Mouse (Mus musculus): ENCODE results near the gene Il12rb2.

Il12rb2 gene

GRCm38 (mm10) chr6:67296126-67296525 is 79.9 kb downstream of the Il12rb2 start:
- no peak for DNase-seq (ENCODE audit: extremely low spot score)

- DNase-seq (ENCODE audit: extremely low spot score): no peak
Measured at GRCm38 (mm10) chr6:67292042-67292623, 83.9 kb downstream of the Il12rb2 start.

GRCm38 (mm10) chr6:67282897-67283296 is 93.1 kb downstream of the Il12rb2 start:
- no peak for DNase-seq (ENCODE audit: extremely low spot score)

DNA sequence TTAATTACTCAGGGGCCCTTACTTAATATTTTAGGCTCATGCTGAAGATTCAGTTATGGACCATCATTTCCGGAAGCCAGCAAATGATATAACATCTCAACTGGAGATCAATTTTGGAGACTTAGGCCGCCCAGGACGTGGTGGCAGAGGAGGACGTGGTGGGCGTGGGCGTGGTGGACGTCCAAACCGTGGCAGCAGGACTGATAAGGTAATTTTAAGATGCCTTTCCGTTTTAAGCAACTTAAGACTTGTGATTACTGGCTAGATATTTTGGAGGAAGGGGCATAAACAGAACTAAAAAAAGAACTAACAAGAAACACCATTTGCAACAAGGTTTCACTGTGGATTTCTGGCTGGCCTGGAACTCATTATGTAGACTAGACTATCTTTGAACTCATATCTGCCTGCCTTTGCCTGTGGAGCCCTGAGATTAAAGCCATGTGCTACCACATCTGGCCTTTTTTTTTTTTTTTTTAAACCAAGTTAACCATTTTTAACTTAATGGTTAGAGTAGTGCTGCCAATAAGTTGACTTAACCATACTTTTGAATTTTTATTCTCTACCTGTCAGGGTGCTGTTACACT is 94.3 kb downstream of the Il12rb2 start:
- no peak for DNase-seq (ENCODE audit: extremely low spot score)

GRCm38 (mm10) chr6:67277944-67278343 is 98.0 kb downstream of the Il12rb2 start:
- DNase-seq (ENCODE audit: extremely low spot score): no peak

GRCm38 (mm10) chr6:67269459-67269858 is 106.5 kb downstream of the Il12rb2 start:
- DNase-seq (ENCODE audit: extremely low spot score): no peak

GRCm38 (mm10) chr6:67268983-67269382 is 107.0 kb downstream of the Il12rb2 start:
- no peak for DNase-seq (ENCODE audit: extremely low spot score)

DNA sequence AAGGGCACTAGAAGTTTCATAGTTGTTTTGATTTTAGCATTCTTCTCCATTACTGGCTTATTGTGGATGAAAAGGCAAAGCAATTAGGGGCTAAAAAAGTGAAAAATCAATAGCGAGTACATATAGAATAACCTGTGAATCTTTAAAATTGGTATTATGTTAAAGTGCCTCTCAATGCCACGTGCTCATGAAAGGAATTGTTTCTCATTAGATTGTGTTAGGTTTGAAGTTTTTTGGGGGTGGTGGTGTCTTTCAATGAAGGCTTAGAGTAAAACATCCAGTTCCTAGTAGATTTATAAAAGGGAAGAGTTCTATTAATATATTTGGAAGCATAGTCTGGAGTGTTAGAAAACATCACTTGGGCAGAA is 107.8 kb downstream of the Il12rb2 start:
- DNase-seq (ENCODE audit: extremely low spot score): no peak

DNA sequence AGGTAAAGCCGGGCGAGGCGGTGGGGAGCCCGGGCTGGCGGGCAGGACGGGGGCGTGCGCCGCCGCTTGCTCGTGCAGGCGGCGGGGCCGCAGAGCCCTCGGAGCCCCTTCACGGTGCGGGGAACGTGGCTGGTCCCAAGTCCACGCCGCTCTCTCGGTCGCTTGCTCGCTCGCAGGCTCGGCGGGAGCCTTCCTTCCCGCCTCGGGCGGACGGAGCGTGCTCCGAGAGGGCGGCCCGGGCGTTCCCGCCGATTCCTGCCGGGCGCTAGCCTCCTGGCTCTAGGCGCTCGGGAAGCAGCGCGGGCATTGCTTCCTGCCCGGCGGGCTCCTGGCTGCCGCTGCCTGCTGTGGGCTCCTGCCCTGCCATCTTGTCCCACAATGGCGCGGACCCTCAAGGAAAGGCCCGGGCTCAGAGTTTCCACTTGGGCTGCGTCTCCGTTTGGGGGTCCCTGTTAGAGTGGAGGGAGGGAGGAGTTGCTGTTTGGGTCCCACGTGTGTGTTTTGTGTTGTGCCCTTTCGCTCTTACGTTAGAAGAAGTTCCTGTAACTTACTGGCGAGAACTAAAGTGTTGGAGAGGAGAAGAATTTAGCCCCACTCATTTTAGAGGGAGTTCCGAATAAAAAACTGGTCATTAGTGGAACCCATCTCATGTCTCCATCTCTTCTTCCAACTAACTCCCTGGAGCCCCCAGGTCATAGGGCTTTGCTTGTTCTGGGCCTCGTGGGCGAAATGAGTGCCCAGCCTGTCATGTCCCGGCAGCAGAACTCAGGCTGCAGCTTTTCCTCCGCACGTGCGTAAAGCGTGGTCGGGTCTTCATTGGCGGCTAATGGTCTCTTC is 108.4 kb downstream of the Il12rb2 start:
- peak; percentile 54 for DNase-seq (ENCODE audit: extremely low spot score)

- peak; percentile 93 for DNase-seq (ENCODE audit: extremely low spot score)
Measured at GRCm38 (mm10) chr6:67266664-67267407, 109.2 kb downstream of the Il12rb2 start.

DNA sequence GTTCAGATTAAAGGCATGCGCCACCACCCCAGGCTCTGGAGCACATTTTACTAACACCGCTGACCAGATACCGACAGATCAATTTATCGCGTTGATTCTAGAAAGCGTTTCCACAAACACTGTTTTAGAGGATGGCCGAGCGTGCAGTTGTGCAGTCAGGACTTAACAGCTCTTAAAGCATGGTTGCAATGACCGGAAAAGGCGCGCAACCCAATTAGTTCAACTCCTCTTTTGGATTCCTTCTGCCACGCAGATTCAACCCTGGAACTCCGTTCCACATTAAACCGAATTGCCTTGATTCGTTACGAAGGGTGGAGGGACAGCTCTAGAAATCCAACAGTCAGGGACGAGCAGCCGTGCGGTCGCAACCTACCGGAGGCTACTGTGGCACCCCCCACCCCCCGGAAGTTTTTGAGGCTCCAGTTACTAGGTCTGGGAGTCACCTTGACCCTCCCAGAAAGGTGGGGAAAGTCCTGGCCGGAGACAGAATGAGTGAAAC is 109.8 kb downstream of the Il12rb2 start:
- DNase-seq (ENCODE audit: extremely low spot score): no peak

DNA sequence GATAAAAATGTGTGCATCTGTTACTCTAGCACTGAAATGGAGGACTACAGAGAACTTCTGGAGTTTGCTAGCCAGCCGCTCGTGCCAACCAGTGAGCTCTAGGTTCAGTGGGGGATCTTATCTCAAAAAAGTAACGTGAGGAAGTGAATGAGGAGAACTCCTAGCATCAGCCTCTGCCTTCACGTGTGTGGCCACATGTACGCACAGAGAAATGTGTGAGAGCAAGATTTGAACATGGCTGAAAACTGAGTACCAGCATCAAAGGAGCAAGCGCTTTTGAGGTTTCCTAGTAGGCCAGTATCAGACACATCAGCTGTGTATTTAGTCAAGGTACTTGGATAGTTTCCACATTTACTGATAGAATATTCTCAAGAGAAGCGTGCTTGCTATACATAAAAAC is 111.1 kb downstream of the Il12rb2 start:
- no peak for DNase-seq (ENCODE audit: extremely low spot score)

GRCm38 (mm10) chr6:67251095-67251494 is 124.9 kb downstream of the Il12rb2 start:
- DNase-seq (ENCODE audit: extremely low spot score): no peak

- DNase-seq (ENCODE audit: extremely low spot score): no peak
Measured at GRCm38 (mm10) chr6:67244451-67244850, 131.5 kb downstream of the Il12rb2 start.

DNA sequence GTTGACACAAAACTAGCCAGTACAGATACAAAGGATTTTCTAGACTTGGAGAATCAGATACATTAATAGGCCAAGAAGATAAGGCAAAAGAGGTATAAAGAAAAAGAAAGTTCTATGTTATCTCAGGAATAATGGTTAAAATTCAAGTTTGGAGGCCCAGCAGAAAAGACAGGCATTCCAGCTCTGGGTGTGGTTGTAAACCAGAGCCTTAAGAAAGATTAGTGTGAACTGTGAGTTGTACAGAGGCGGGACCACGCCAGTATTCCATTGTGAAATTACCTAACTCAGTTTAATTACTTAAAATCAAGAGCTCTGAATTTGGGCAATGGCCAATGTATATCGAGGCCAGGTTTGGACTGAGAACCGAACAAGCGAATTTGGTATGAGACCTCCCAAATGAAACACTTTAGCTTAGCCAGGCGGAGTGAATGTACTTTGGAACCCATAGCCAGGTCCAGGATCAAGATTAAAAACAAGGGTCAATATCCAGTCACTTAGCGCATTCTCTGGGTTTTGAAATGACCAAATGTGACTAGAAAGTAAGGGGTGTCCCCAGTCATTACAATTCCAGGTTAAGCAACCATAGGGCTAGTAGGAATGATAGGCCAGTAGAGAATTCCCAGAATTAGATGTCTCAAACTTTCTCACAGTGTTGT is 132.1 kb downstream of the Il12rb2 start:
- DNase-seq (ENCODE audit: extremely low spot score): no peak
